Mouse (Mus musculus) layer of hippocampus, adult 8-10 months (tissue): ENCODE measurements around the gene Sit1. TPM values are rescaled to one million over a fixed set of nuclear protein-coding genes. Genes with fewer than 3 reads are reported as not detected.
A peak's percentile ranks its signal among the peaks of the same experiment; 100 is the strongest.
"Not testable (repeated sequence)": the region's sequence is repeated elsewhere in the genome, so short reads cannot be mapped to it uniquely, and the experiment has no call there.

Experiments used
- DNase-seq, 2 experiments: peaks; one replicate each; pipeline ENCODE4 v3.0.0; 2022; ENCODE audit warnings: low spot score in 2 of 2
- total RNA-seq, 4 experiments: library from RNA; stranded (reverse); gene quantifications; 2 replicates each; pipeline ENCODE4 v1.2.4; 2022

Gene Sit1
- total RNA-seq, 4 experiments from 2014 or later, result not detected

DNA sequence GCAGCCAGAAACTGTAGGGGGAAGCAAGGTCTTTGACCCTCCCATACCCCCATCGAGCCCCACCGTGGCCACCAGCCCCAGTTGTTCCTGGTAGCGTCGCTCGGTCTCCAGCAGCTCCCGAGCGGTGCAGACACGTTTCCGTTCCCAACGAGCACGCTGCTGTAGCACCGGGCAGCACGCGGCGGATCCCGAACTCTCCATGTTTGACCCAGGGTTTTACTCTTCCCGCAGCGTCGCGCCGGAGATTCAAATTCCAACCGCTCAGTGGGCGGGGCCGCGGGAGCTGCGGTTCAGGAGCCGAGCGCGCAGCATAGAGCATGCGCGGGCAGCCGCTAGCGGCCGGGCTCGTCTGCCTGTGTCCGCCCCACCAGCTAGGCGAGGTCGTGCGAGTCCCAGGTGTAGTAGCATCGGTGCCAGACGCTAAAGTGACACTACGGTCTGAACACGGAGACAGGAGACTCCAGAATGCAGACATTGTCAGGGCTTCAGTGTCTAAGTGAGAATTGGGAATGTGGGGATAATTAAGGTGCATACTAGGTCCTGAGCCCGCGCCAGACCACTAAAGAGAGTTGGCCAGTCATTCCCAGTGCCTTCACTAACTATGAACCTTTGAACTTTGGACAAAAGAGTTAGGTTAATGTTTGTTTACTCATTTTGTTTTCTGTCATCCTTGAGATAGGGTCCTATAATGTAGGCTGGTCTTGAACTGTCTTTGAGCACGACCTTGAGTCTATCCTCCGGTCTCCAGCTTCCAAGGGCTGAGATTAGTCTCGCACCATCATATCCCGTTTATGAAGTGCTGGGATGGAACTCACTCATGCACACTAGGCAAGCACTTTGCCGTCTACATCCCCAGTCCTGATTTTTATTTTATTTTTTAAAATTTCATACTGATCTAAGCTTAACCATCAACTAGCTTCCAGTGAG, 16.1 kb upstream of the Sit1 start, which contains the start of gene Arhgef39:
Gene Arhgef39, minus strand, starts transcription at position 289 of the 927 bp plus-strand sequence.
- peak in 1 of 2 experiments; percentile 61 for DNase-seq

DNA sequence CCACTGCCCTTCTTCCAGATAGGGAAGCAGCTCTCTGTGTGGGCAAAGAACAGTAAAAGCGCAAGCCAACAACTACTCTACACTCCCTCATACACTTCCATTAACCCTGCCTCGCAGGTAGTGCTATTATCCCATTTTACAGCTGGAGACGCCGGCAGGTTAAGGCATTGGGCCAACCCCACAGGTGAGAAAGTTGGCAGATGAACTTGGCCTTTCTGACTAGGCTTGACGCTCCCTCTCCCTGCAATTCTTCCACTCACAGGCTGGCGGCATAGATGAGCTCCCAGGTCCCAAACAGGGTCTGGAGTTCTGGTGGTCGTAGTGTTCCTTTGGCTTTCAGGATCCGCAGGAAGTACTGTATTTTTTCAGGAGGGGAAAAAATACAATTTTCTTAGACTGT, 15.4 kb upstream of the Sit1 start:
- no peak for DNase-seq

- no peak for DNase-seq
Observed at GRCm38 (mm10) chr4:43497946-43498345, 14.4 kb upstream of the Sit1 start.

DNA sequence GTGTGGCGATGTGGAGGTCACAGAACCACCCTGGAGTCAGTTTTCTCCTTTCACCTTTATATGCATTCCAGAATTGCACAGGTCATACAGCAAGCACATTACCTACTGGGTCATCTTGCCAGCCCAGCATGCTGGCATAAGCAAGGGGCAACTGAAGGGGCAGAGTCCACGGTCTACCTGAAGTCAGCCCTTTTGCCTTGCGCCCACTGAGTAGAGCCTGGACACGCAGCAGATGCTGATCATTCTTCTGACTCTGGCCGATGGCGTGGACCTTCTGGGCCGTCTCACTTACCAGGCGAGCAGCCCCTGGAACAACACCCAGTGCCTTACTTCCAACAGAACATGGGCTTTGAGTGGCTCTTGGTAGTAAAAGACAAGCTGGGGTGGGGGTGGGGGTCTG, 13.9 kb upstream of the Sit1 start:
- no peak for DNase-seq

- no peak for DNase-seq
Observed at GRCm38 (mm10) chr4:43496587-43496986, 13.1 kb upstream of the Sit1 start.

- DNase-seq, result no peak
Observed at GRCm38 (mm10) chr4:43493846-43494240, 10.3 kb upstream of the Sit1 start.

- DNase-seq, result peak; percentile 93 to 96
Observed at GRCm38 (mm10) chr4:43493186-43493845, 9.8 kb upstream of the Sit1 start.

DNA sequence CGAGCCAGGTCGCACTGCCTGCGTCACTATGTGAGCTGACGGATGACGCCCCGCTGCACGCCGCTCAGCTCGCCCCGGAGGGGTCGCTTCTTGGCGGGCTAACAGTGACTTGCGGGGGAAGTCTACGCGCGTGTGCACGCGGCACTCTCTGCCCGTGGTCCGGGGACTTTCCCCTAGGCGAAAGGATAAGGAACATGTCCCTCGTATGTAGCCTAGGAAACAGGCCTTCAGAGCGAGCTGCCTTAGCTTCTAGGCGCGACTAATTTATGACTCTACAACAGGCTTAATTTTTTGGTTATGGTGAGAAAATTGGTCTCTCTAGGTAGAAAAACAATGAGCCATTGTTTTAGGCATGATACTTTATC, 9.3 kb upstream of the Sit1 start, which contains the start of gene Ccdc107:
Gene Ccdc107, plus strand, starts transcription at position 80 of the 365 bp plus-strand sequence.
- DNase-seq, result peak; percentile 94 to 97

GRCm38 (mm10) chr4:43492101-43492820, 8.7 kb upstream of the Sit1 start:
- DNase-seq, result no peak

DNA sequence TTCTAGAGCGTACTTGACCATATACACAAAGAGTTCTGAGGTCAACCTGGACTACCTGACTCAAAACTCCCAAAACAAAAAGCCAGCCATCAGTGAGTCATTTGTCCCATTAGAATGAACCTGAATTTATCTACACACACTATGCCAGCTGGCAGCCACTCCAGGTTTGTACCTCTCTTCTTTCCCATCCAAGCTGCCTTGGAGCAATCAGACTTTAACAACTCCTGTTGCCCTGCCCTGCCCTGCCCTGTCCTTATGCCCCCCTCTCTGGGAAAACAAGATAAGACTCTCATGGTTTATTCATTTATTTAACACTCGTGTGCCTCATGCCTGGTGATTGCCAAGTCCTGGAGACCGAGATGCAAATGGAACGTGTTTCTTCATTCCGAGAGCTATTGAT, 7.3 kb upstream of the Sit1 start:
- no peak for DNase-seq

DNA sequence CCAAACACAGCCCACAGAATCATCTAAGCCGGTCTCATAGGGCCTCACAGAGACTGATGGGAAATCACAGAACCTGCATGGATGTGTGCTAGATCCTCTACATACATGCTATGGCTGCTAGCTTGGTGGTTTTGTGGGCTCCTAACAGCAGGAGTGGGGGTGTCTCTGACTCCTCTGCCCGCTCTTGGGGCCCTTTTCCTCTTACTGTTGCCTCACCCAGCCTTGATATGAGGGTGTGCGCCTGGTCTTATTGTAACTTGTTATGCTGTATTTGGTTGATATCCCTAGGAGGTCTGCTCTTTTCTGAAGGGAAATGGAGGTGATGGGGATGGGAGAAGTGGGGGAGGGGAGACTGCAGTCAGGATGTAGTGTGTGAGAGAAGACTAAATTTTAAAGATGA, 6.1 kb upstream of the Sit1 start:
- DNase-seq, result no peak

DNA sequence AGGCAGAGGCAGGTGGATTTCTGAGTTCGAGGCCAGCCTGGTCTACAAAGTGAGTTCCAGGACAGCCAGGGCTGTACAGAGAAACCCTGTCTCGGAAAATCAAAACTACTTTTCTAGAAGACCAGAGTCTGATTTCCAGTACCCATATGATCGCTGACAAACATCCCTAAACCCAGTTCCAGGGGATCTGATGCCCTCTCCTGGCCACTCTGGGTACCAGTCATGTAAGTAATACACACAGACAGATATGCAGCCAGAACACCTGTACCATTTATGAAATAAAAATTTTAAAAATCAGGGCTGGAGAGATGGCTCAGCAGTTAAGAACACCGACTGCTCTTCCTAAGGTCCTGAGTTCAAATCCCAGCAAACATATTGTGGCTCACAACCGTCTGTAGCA, 2.1 kb upstream of the Sit1 start:
- DNase-seq, result not testable (repeated sequence)

DNA sequence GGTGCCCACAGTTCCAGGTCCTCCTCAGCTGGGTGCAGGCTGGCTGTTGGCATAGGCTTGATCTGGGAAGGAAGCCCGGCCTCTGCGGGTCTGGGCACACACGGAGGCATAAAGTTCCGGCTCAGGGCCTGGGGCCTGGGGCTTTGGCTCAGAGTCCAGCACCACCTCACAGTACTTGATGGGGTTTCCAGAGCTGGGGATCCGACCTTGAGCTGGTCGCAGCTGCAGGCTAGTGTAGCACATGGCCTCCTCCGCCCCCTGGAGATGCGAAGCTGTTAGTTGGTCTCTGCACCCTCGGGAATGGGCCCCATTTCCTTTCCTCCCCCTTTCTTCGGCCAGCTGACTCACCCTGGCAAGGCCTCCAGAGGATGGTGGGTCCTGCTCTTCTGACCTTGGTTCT, 943 bp downstream of the Sit1 start:
- DNase-seq, result no peak

DNA sequence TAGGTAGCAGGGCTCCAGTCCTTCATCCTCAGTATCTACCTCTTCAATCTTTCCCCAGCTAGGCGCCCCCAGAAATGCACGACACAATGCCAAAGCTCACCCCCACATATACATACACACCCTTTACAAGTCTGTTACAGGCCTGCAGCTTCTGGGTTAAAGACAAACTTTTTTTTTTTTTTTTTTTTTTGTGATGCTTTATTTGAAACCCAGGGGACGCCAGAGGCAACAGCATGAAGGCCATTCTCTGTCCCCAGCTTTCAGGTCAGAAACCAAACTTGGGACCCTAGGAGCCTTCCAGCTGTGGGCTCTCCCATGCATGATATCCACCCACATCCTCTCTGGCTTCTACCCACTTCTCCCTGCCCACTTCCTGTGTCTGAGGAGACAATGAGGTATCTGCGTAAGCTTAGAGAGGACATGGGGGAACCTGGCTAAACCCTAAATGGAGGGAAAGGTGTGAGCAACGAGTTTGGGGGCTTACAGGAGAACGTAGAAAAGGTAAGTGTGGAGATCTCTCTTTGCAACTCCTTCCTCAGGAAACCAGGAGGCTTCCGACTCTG, 1.6 kb downstream of the Sit1 start:
- no peak for DNase-seq

DNA sequence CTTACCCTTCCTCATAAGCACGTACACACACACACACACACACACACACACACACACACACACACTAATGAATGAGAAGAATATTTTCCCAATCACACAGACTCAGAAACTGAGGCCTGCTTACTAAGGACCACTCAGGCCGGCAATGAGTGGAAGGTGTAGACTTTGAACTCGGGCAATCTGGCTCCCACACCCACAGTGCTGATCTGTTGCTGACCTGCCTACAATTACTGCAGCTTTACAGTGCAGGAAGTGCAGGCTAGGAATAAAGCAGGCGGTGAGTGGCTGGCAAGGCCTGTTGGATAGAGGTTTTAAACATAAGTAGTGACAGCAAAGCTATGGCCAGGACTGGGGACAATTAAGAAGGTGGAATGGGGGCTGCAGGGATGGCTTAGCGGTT, 2.5 kb downstream of the Sit1 start:
- DNase-seq, result no peak

DNA sequence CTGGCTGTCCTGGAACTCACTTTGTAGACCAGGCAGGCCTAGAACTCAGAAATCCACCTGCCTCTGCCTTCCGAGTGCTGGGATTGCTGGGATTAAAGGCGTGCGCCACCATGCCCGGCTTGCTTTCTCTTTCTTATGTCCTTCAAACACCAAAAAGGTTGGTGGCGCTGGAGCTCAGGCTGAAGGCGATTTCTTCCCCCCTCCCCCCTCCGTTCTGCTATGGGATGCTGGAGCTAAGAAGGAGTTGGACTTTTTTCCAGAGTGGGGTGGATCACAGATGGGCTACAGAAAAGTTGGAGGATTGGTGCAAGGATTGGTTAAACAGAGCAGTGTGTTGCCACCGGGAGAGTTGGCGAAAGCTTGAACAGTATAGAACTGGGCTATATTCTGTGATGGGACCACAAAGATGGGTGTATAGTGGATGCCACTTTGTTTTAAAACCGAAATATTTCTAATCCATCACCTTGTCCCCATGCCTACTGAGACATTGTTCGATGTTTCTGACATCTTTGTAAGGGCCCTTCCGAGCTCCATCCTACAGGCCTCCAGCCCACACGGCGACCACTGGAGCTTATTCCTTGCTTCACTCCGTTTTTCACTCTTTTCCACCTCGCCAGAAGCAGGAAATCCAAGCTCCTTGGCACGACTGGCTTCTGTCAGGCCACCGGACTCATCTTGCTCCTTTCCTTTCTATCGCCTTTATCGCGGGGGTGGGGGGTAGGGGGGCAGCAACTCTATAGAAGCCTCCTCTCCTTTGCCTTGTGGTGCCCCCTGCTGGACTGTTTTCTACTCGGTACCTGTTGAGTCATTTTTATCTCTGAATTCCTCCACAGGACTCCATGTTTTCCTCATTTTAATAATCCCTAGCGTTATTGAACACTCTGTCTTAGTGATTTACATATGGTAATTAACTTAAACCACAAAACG, 4.4 kb downstream of the Sit1 start:
- peak in 1 of 2 experiments; percentile 32 for DNase-seq

DNA sequence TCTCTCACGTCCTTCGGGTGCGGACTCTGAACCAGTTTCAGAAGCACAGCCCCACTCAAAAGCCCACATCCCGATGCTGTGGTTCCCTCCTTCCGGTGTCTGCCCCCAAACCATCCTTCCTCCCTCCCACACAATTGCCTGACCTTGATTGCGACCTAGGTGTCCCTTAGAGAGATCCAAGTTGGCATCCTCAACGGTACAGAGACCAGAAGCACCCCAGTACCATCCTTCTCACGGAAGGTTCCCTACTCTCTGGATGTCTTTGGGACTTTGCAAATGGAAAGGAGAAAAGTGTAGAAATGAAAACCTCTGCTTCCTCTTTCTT, 5.0 kb downstream of the Sit1 start:
- DNase-seq, result no peak

GRCm38 (mm10) chr4:43477857-43478533, 5.5 kb downstream of the Sit1 start:
- DNase-seq, result peak; percentile 79 to 80

DNA sequence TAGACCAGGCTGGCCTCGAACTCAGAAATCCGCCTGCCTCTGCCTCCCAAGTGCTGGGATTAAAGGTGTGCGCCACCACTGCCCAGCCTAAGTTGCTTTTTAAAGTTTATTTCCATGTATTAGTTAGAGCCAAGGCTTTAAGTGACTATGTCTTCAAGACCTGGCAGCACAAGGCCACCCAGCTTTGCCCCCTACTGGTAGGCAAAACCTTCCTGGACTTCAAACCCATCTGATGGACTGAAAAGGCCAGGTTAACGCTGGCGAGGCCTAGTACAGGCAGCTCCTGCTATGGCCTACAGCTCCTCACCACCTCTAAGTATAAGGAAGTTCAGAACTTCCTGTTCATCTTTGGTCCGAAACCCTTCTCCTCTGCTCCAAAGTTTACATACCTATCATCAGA, 6.9 kb downstream of the Sit1 start:
- no peak for DNase-seq

DNA sequence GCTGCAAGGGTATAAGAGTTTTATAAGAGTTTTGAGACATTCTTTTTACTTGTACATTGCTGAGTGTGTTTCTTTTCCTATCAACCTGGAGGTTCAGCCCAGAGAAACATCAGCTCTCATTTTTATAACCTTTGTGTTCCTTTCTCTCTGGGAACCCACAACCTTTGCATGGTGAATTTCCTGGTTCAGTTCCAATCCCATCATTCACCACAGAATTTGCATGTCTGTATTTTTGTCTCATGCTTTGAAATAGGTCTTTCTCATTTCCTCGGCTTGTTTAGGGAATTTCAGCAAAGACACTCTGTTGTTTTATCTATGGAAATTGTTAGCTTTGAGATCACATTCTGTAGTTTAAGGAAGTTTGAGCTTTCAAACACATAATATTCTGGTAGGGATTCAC, 9.9 kb downstream of the Sit1 start:
- no peak for DNase-seq
